Mouse (Mus musculus) heart, embryonic 14.5 days (tissue): ENCODE results near the gene Phka2. TPM values are rescaled to one million over a fixed set of nuclear protein-coding genes. Genes with fewer than 3 reads are reported as not detected.

ENCODE experiments used
- ATAC-seq: fragments of 200-750 bp; cut with Nextera tagmentation; 2 replicates; pipeline ENCODE4 v1.8.0; 2017; ENCODE audit warnings: low read depth, moderate TSS enrichment; ENCODE audit not compliant: insufficient number of reproducible peaks, insufficient read depth, low FRiP score
- H3K27ac ChIP-seq, 2 experiments: fragments of 200-500 bp in 1 of 2; fragments of 300-500 bp in 1 of 2; sonication (generic) in 1 of 2; replicated peaks in 1 of 2; 2 replicates each; pipeline ENCODE4 v1.5.1; 2012 to 2014; ENCODE audit warnings: low read depth in 2 of 2, low read length in 2 of 2, control low read depth in 1 of 2, mild to moderate bottlenecking in 1 of 2, mixed read lengths in 1 of 2; ENCODE audit not compliant: control insufficient read depth in 1 of 2, insufficient read depth in 1 of 2
- H3K27me3 ChIP-seq: fragments of 300-500 bp; sonication (generic); 2 replicates; pipeline ENCODE4 v1.6.1; 2014; ENCODE audit warnings: mild to moderate bottlenecking, low read length, control low read depth; ENCODE audit not compliant: control insufficient read depth, insufficient read depth
- H3K36me3 ChIP-seq: fragments of 300-500 bp; sonication (generic); 2 replicates; pipeline ENCODE4 v1.6.1; 2014; ENCODE audit warnings: mild to moderate bottlenecking, control low read depth, low read length, mixed read lengths; ENCODE audit not compliant: control insufficient read depth, insufficient read depth
- H3K4me1 ChIP-seq, 2 experiments: fragments of 200-500 bp in 1 of 2; fragments of 300-500 bp in 1 of 2; sonication (generic) in 1 of 2; 2 replicates each; pipeline ENCODE4 v1.6.1; 2012 to 2014; ENCODE audit warnings: low read length in 2 of 2, control low read depth in 1 of 2, mixed read lengths in 1 of 2; ENCODE audit not compliant: control insufficient read depth in 2 of 2, insufficient read depth in 2 of 2
- H3K4me2 ChIP-seq: fragments of 300-500 bp; sonication (generic); 2 replicates; pipeline ENCODE4 v1.6.1; 2014; ENCODE audit warnings: mild to moderate bottlenecking, low read length
- H3K4me3 ChIP-seq, 2 experiments: fragments of 200-500 bp in 1 of 2; fragments of 300-500 bp in 1 of 2; sonication (generic) in 1 of 2; 2 replicates each; pipeline ENCODE4 v1.5.1; 2012 to 2014; ENCODE audit warnings: low read length in 2 of 2, mild to moderate bottlenecking in 2 of 2, control low read depth in 1 of 2, low read depth in 1 of 2, moderate library complexity in 1 of 2; ENCODE audit not compliant: control insufficient read depth in 1 of 2, insufficient read depth in 1 of 2
- H3K9ac ChIP-seq: fragments of 300-500 bp; sonication (generic); 2 replicates; pipeline ENCODE4 v1.6.1; 2014; ENCODE audit warnings: mild to moderate bottlenecking, low read length
- H3K9me3 ChIP-seq: fragments of 300-500 bp; sonication (generic); 2 replicates; pipeline ENCODE4 v1.6.1; 2016; ENCODE audit warnings: low read length, control low read depth; ENCODE audit not compliant: control insufficient read depth
- WGBS: fragments of 180-500 bp; shearing (Covaris S2); extraction: QIAGEN DNeasy Blood & Tissue Kit; methylation state at CpG from one replicate; pipeline ENCODE4 v1.1.7; 2014; 5-methylcytosine and 5-hydroxymethylcytosine counted together
- polyA plus RNA-seq: library from polyadenylated mRNA; unstranded; fragments of >200 nt; fragmentation: Nextera tagmentation; extraction: Ambion mirVana; gene quantifications from 2 replicates; pipeline ENCODE4 v1.2.1, GENCODE M21; 2014

Gene Phka2
- polyA plus RNA-seq = 27.2 and 27.4 TPM in 2 replicates

GRCm38 (mm10) chrX:160502048-160503041 lies at the start of gene Phka2:
TSS of gene Phka2 (plus strand) at chrX:160502166.
- H3K27ac ChIP-seq = peak within 1 kb of the TSS; percentile 90 to 95
- peak within 1 kb of the TSS; percentile 60 to 80 for H3K4me3 ChIP-seq
- H3K27me3 ChIP-seq = no peaks in the 10 kb centered on the region
- no peaks in the 10 kb centered on the region for H3K36me3 ChIP-seq
- H3K9me3 ChIP-seq = no peaks in the 10 kb centered on the region
- 14% methylated on average over 61 of the region's 61 CpGs for WGBS
- peak within 1 kb of the TSS; percentile 69 for H3K4me2 ChIP-seq
- H3K4me1 ChIP-seq = no peaks in the 10 kb centered on the region
- ATAC-seq = peak; percentile 93
- peak within 1 kb of the TSS; percentile 74 for H3K9ac ChIP-seq

- WGBS = 70% methylated on average over 5 of the region's 5 CpGs
- Histone ChIP-seq H3K4me2 (no peak overlapping the region), H3K4me1 (no peaks in the 10 kb centered on the region), H3K9me3 (no peaks in the 10 kb centered on the region), H3K27ac (no peak overlapping the region), H3K4me3 (no peak overlapping the region), H3K27me3 (no peaks in the 10 kb centered on the region), H3K36me3 (no peaks in the 10 kb centered on the region), H3K9ac (no peak overlapping the region)
- ATAC-seq = no peak
Measured at GRCm38 (mm10) chrX:160455686-160456085, 46.3 kb upstream of the Phka2 start.

GRCm38 (mm10) chrX:160471257-160471786 lies 30.6 kb upstream of the Phka2 start:
- WGBS = 71% methylated on average over 3 of the region's 3 CpGs
- Histone ChIP-seq H3K27me3 (no peaks in the 10 kb centered on the region; the same call in 1 of the 2 replicates), H3K36me3 (no peaks in the 10 kb centered on the region), H3K9ac (no peak overlapping the region), H3K4me3 (no peak overlapping the region), H3K4me2 (no peak overlapping the region), H3K4me1 (no peaks in the 10 kb centered on the region), H3K9me3 (no peaks in the 10 kb centered on the region), H3K27ac (no peak overlapping the region)
- no peak for ATAC-seq

GRCm38 (mm10) chrX:160489784-160490183 lies 12.2 kb upstream of the Phka2 start:
- ATAC-seq = no peak
- H3K9ac ChIP-seq = no peak overlapping the region
- H3K27me3 ChIP-seq = 0 out of 2 replicates have a peak, but pooled peaks cover 3% of the 10 kb centered on the region
- no peak overlapping the region for H3K4me2 ChIP-seq
- H3K9me3 ChIP-seq = no peaks in the 10 kb centered on the region
- H3K4me3 ChIP-seq = no peak overlapping the region
- WGBS = 63% methylated on average over 2 of the region's 2 CpGs
- H3K36me3 ChIP-seq = no peaks in the 10 kb centered on the region
- H3K4me1 ChIP-seq = no peaks in the 10 kb centered on the region
- H3K27ac ChIP-seq = no peak overlapping the region

GRCm38 (mm10) chrX:160494333-160494732 lies 7.6 kb upstream of the Phka2 start:
- H3K27me3 ChIP-seq = 0 out of 2 replicates have a peak, but pooled peaks cover 3% of the 10 kb centered on the region
- no peak overlapping the region for H3K4me2 ChIP-seq
- no peak overlapping the region for H3K27ac ChIP-seq
- ATAC-seq = no peak
- no peaks in the 10 kb centered on the region for H3K9me3 ChIP-seq
- H3K9ac ChIP-seq = no peak overlapping the region
- 48% methylated on average over 3 of the region's 3 CpGs for WGBS
- no peaks in the 10 kb centered on the region for H3K4me1 ChIP-seq
- H3K36me3 ChIP-seq = no peaks in the 10 kb centered on the region
- H3K4me3 ChIP-seq = no peak overlapping the region

- ATAC-seq = no peak
- Histone ChIP-seq H3K9me3 (no peaks in the 10 kb centered on the region), H3K4me2 (no peak overlapping the region), H3K27ac (no peak overlapping the region), H3K4me1 (no peaks in the 10 kb centered on the region), H3K9ac (no peak overlapping the region), H3K4me3 (no peak overlapping the region), H3K27me3 (0 out of 2 replicates have a peak, but pooled peaks cover 3% of the 10 kb centered on the region), H3K36me3 (no peaks in the 10 kb centered on the region)
- 70% methylated on average over 6 of the region's 6 CpGs for WGBS
Measured at GRCm38 (mm10) chrX:160494921-160495320, 7.0 kb upstream of the Phka2 start.

- H3K27ac ChIP-seq = no peak overlapping the region
- no peak overlapping the region for H3K9ac ChIP-seq
- WGBS = 67% methylated on average over 5 of the region's 5 CpGs
- no peak overlapping the region for H3K4me2 ChIP-seq
- H3K4me3 ChIP-seq = no peak overlapping the region
- no peak for ATAC-seq
- H3K27me3 ChIP-seq = no peaks in the 10 kb centered on the region
- no peaks in the 10 kb centered on the region for H3K4me1 ChIP-seq
- no peaks in the 10 kb centered on the region for H3K36me3 ChIP-seq
- H3K9me3 ChIP-seq = no peaks in the 10 kb centered on the region
Measured at GRCm38 (mm10) chrX:160496473-160496872, 5.5 kb upstream of the Phka2 start.
